Mouse (Mus musculus) stomach, embryonic 14.5 days (tissue): ENCODE results near the gene Ube2g2. TPM values are rescaled to one million over a fixed set of nuclear protein-coding genes. Genes with fewer than 3 reads are reported as not detected.
A peak's percentile ranks its signal among the peaks of the same experiment; 100 is the strongest.

ENCODE experiments used
- ATAC-seq: fragments of 200-750 bp; cut with Nextera tagmentation; 2 replicates; pipeline ENCODE4 v1.8.0; 2017; ENCODE audit warnings: low read depth, moderate TSS enrichment; ENCODE audit not compliant: insufficient number of reproducible peaks, insufficient read depth, low FRiP score
- H3K27ac ChIP-seq: fragments of 300-500 bp; sonication (generic); 2 replicates; pipeline ENCODE4 v1.5.1; 2014; ENCODE audit warnings: mild to moderate bottlenecking, low read length, moderate library complexity, mixed read lengths
- H3K27me3 ChIP-seq: fragments of 300-500 bp; sonication (generic); 2 replicates; pipeline ENCODE4 v1.6.1; 2014; ENCODE audit warnings: low read length, control low read depth, mixed read lengths; ENCODE audit not compliant: control insufficient read depth, insufficient read depth
- H3K36me3 ChIP-seq: fragments of 300-500 bp; sonication (generic); 2 replicates; pipeline ENCODE4 v1.6.1; 2014; ENCODE audit warnings: mild to moderate bottlenecking, control low read depth, low read length, moderate library complexity, mixed read lengths; ENCODE audit not compliant: control insufficient read depth, insufficient read depth
- H3K4me1 ChIP-seq: fragments of 300-500 bp; sonication (generic); 2 replicates; pipeline ENCODE4 v1.6.1; 2014; ENCODE audit warnings: low read length, control low read depth, mixed read lengths; ENCODE audit not compliant: control insufficient read depth, insufficient read depth
- H3K4me2 ChIP-seq: fragments of 300-500 bp; sonication (generic); replicated peaks from 2 replicates; pipeline ENCODE4 v1.6.1; 2014; ENCODE audit warnings: low read depth, low read length, control low read depth
- H3K4me3 ChIP-seq: fragments of 300-500 bp; sonication (generic); 2 replicates; pipeline ENCODE4 v1.5.1; 2014; ENCODE audit warnings: low read depth, low read length, control low read depth
- H3K9ac ChIP-seq: fragments of 300-500 bp; sonication (generic); replicated peaks from 2 replicates; pipeline ENCODE4 v1.6.1; 2014; ENCODE audit warnings: low read depth, mild to moderate bottlenecking, control low read depth, low read length, moderate library complexity, mixed read lengths
- H3K9me3 ChIP-seq: fragments of 300-500 bp; sonication (generic); 2 replicates; pipeline ENCODE4 v1.6.1; 2016; ENCODE audit warnings: low read depth, low read length, control low read depth; ENCODE audit not compliant: control insufficient read depth
- WGBS: fragments of 180-500 bp; shearing (Covaris S2); extraction: QIAGEN DNeasy Blood & Tissue Kit; methylation state at CpG from one replicate; pipeline ENCODE4 v1.1.7; 2014; 5-methylcytosine and 5-hydroxymethylcytosine counted together
- polyA plus RNA-seq: library from polyadenylated mRNA; unstranded; fragments of >200 nt; fragmentation: Nextera tagmentation; extraction: Ambion mirVana; gene quantifications from 2 replicates; pipeline ENCODE4 v1.2.1, GENCODE M21; 2014

The Ube2g2 gene
- polyA plus RNA-seq, 1 experiment from 2014 or later: 44.3 TPM

- no peak overlapping the region for H3K4me2 ChIP-seq
- ATAC-seq: no peak
- no peak overlapping the region for H3K9ac ChIP-seq
- H3K27me3 ChIP-seq: no peaks in the 10 kb centered on the region
- no peak overlapping the region for H3K4me3 ChIP-seq
- no peaks in the 10 kb centered on the region for H3K36me3 ChIP-seq
- no peaks in the 10 kb centered on the region for H3K4me1 ChIP-seq
- H3K27ac ChIP-seq: no peak overlapping the region
- no peaks in the 10 kb centered on the region for H3K9me3 ChIP-seq
- whole genome bisulfite sequencing: 51% methylated on average over 8 of the region's 8 CpGs
Measured at GRCm38 (mm10) chr10:77666342-77666741, 44.3 kb downstream of the Ube2g2 start.

GRCm38 (mm10) chr10:77667402-77667801, 45.3 kb downstream of the Ube2g2 start:
- Histone ChIP-seq H3K9ac (no peak overlapping the region), H3K4me3 (no peak overlapping the region), H3K27me3 (no peaks in the 10 kb centered on the region), H3K36me3 (no peaks in the 10 kb centered on the region), H3K4me1 (no peaks in the 10 kb centered on the region), H3K27ac (no peak overlapping the region), H3K4me2 (no peak overlapping the region), H3K9me3 (no peaks in the 10 kb centered on the region)
- no peak for ATAC-seq
- WGBS: 75% methylated on average over 4 of the region's 4 CpGs

- H3K9ac ChIP-seq: no peak overlapping the region
- 78% methylated on average over 4 of the region's 4 CpGs for WGBS
- ATAC-seq: no peak
- no peak overlapping the region for H3K4me2 ChIP-seq
- H3K9me3 ChIP-seq: no peaks in the 10 kb centered on the region
- no peaks in the 10 kb centered on the region for H3K4me1 ChIP-seq
- peaks cover 3% of the 10 kb centered on the region; the same call in 1 of the 2 replicates for H3K27me3 ChIP-seq
- no peak overlapping the region for H3K4me3 ChIP-seq
- H3K36me3 ChIP-seq: no peaks in the 10 kb centered on the region
- no peak overlapping the region for H3K27ac ChIP-seq
Measured at GRCm38 (mm10) chr10:77670710-77671109, 48.6 kb downstream of the Ube2g2 start.

- Histone ChIP-seq H3K9me3 (no peaks in the 10 kb centered on the region), H3K27ac (no peak overlapping the region), H3K36me3 (no peaks in the 10 kb centered on the region), H3K4me3 (no peak overlapping the region), H3K4me2 (no peak overlapping the region), H3K4me1 (no peaks in the 10 kb centered on the region), H3K9ac (no peak overlapping the region), H3K27me3 (peaks cover 7% of the 10 kb centered on the region; the same call in 1 of the 2 replicates)
- ATAC-seq: no peak
- 39% methylated on average over 4 of the region's 4 CpGs for WGBS
Measured at GRCm38 (mm10) chr10:77671519-77671918, 49.4 kb downstream of the Ube2g2 start.

- no peak overlapping the region for H3K27ac ChIP-seq
- peaks cover 7% of the 10 kb centered on the region; the same call in 1 of the 2 replicates for H3K4me1 ChIP-seq
- no peak overlapping the region for H3K9ac ChIP-seq
- H3K4me3 ChIP-seq: no peak overlapping the region
- no peaks in the 10 kb centered on the region for H3K36me3 ChIP-seq
- no peak for ATAC-seq
- H3K27me3 ChIP-seq: peaks cover 26% of the 10 kb centered on the region
- WGBS: 61% methylated on average over 13 of the region's 13 CpGs
- H3K9me3 ChIP-seq: no peaks in the 10 kb centered on the region
- H3K4me2 ChIP-seq: no peak overlapping the region
Measured at GRCm38 (mm10) chr10:77673765-77674164, 51.7 kb downstream of the Ube2g2 start.

GRCm38 (mm10) chr10:77677562-77677961, 55.5 kb downstream of the Ube2g2 start:
- Histone ChIP-seq H3K4me1 (peaks cover 7% of the 10 kb centered on the region; the same call in 1 of the 2 replicates), H3K4me2 (peak overlapping the region; percentile 56), H3K9ac (no peak overlapping the region), H3K36me3 (no peaks in the 10 kb centered on the region), H3K27me3 (peaks cover 26% of the 10 kb centered on the region), H3K27ac (no peak overlapping the region), H3K9me3 (no peaks in the 10 kb centered on the region), H3K4me3 (peak overlapping the region; percentile 25)
- under 1% methylated on average over 35 of the region's 35 CpGs for WGBS
- no peak for ATAC-seq

- no peak overlapping the region for H3K4me2 ChIP-seq
- no peaks in the 10 kb centered on the region for H3K9me3 ChIP-seq
- H3K4me3 ChIP-seq: no peak overlapping the region
- no peak overlapping the region for H3K27ac ChIP-seq
- no peak for ATAC-seq
- peaks cover 15% of the 10 kb centered on the region for H3K27me3 ChIP-seq
- WGBS: 77% methylated on average over 7 of the region's 7 CpGs
- H3K36me3 ChIP-seq: no peaks in the 10 kb centered on the region
- no peak overlapping the region for H3K9ac ChIP-seq
- 0 out of 2 replicates have a peak, but pooled peaks cover 4% of the 10 kb centered on the region for H3K4me1 ChIP-seq
Measured at GRCm38 (mm10) chr10:77682994-77683393, 60.9 kb downstream of the Ube2g2 start.

GRCm38 (mm10) chr10:77684181-77684580, 62.1 kb downstream of the Ube2g2 start:
- Histone ChIP-seq H3K4me3 (no peak overlapping the region), H3K36me3 (no peaks in the 10 kb centered on the region), H3K4me2 (no peak overlapping the region), H3K9ac (no peak overlapping the region), H3K9me3 (no peaks in the 10 kb centered on the region), H3K27ac (no peak overlapping the region), H3K4me1 (0 out of 2 replicates have a peak, but pooled peaks cover 4% of the 10 kb centered on the region), H3K27me3 (peaks cover 11% of the 10 kb centered on the region; the same call in 1 of the 2 replicates)
- no peak for ATAC-seq
- 32% methylated on average over 8 of the region's 8 CpGs for WGBS
